Comparison of ENCODE assay signal across 8 mouse cellular contexts in the genomic region with DNA sequence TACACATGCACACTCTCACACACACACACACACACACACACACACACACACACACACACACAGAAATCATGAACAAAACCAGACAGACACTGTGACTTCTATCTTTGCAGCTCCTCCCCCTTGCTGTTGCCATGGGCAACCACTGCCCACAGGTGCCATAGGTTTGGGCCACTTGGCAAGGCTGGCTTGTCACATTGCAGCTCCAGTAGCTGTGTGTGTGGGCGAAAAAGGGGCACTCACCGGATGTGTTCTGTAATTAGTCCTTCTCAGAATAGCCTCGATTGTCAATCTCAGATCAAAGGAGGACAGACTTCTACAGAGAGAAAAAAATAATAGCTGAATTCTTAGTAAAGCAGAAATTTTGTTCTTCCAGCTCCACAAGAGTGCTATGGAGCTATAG.
DNase-seq lines count a peak whose midpoint lies in the region; ATAC-seq and TF ChIP-seq lines count a peak whose summit lies in the region.

No protein-coding gene starts in this region.

- ATAC-seq in megakaryocyte progenitor cell, adult 5-6 weeks (replicated peaks; ENCODE audit: poor library complexity) = no peak
- no peak for ATAC-seq in kidney, embryonic 15.5 days (replicated peaks; ENCODE audit: low FRiP score)

- 52% methylated on average over 3 of the region's 3 CpGs for WGBS in spleen, adult 2 months
- WGBS in kidney, embryonic 15.5 days = 82% methylated on average over 3 of the region's 3 CpGs

- H3K4me3 ChIP-seq in spleen, adult 2 months (ENCODE audit: extremely low read depth, insufficient read depth, insufficient read length) = no peak overlapping the region
- no peak overlapping the region for H3K4me3 ChIP-seq in kidney, embryonic 15.5 days (replicated peaks)

- intact Hi-C loops in left cerebral cortex, postnatal 25 days (cut with DNase I) = loop anchor here (5.0 kb wide), 2 partner anchors 79 to 256 kb away; partner anchors contain the start of gene Trib2

- TF ChIP-seq CTCF in spleen, adult 2 months (IDR thresholded peaks at IDR 0.05; ENCODE audit: extremely low read depth, insufficient read depth, insufficient read length, insufficient replicate concordance) = no peak

- H3K9ac ChIP-seq in kidney, embryonic 15.5 days = no peak overlapping the region

- H3K27ac ChIP-seq in spleen, adult 2 months (ENCODE audit: insufficient read depth, low read length) = no peak overlapping the region
- no peak overlapping the region for H3K27ac ChIP-seq in kidney, embryonic 15.5 days

- H3K36me3 ChIP-seq in spleen, adult 2 months (ENCODE audit: control insufficient read depth, insufficient read depth, low read length) = no peaks in the 10 kb centered on the region
- H3K36me3 ChIP-seq in kidney, embryonic 15.5 days = no peaks in the 10 kb centered on the region

- no peak overlapping the region for H3K4me2 ChIP-seq in kidney, embryonic 15.5 days

- H3K4me1 ChIP-seq in spleen, adult 2 months (ENCODE audit: control insufficient read depth, insufficient read depth, insufficient read length) = no peaks in the 10 kb centered on the region
- no peaks in the 10 kb centered on the region for H3K4me1 ChIP-seq in kidney, embryonic 15.5 days

- H3K9me3 ChIP-seq in kidney, embryonic 15.5 days (replicated peaks) = no peaks in the 10 kb centered on the region

- no peak for TF ChIP-seq POLR2A in spleen, adult 2 months (IDR thresholded peaks at IDR 0.05; ENCODE audit: low read depth, low read length)

- no peaks in the 10 kb centered on the region for H3K27me3 ChIP-seq in spleen, adult 2 months (ENCODE audit: control insufficient read depth, insufficient read depth, low read length)
- H3K27me3 ChIP-seq in kidney, embryonic 15.5 days = no peaks in the 10 kb centered on the region

- DNase-seq in adrenal gland, adult (ENCODE audit: inconsistent age in 2 of 2, low spot score in 1 of 2) = peak; percentile 7 to 29
- no peak for DNase-seq in adrenal gland, adult 18-20 months (ENCODE audit: low spot score in 2 of 2)
- DNase-seq in spleen, adult 18-20 months = peak; percentile 27 to 42
- DNase-seq in spleen, adult 12 weeks (ENCODE audit: low spot score) = no peak
- peak; percentile 49 to 86 for DNase-seq in left cerebral cortex, postnatal 25 days (ENCODE audit: low spot score in 2 of 2)
- peak; percentile 31 to 42 for DNase-seq in spleen, adult 2 months (ENCODE audit: low read depth in 1 of 2, low spot score in 2 of 2)

Comparison
In these comparisons a context has a peak if more than half of its experiments do, and no peak if none do; other contexts are left out.
1. DNase-seq: peak in adrenal gland, adult (2 of 2), spleen, adult 18-20 months (2 of 2), left cerebral cortex, postnatal 25 days (2 of 2) and spleen, adult 2 months (2 of 2); none in adrenal gland, adult 18-20 months (0 of 2) and spleen, adult 12 weeks (single experiment).